Mouse (Mus musculus): Measurements from ENCODE around the gene Cenpe. TPM values are rescaled to one million over a fixed set of nuclear protein-coding genes. Genes with fewer than 3 reads are reported as not detected.

Cenpe gene
- total and polyA plus RNA-seq, 2 experiments from 2014 or later, result 3.9 to 7.1 TPM

- H3K27ac ChIP-seq, result no peak overlapping the region
- no peaks in the 10 kb centered on the region for H3K4me1 ChIP-seq (ENCODE audit: insufficient read depth, low read length)
- DNase-seq (ENCODE audit: low spot score), result peak; percentile 88
- TF ChIP-seq CTCF (IDR thresholded peaks at IDR 0.05; ENCODE audit: low read depth), result peak; percentile 92
- H3K36me3 ChIP-seq (ENCODE audit: insufficient read depth, low read length), result no peaks in the 10 kb centered on the region
- H3K4me2 ChIP-seq (ENCODE audit: low read depth, low read length), result no peak overlapping the region
- no peak overlapping the region for H3K4me3 ChIP-seq (ENCODE audit: low read length)
- no peak overlapping the region for H3K9ac ChIP-seq (replicated peaks; ENCODE audit: low read length)
- H3K9me3 ChIP-seq (ENCODE audit: low read length), result no peaks in the 10 kb centered on the region
- WGBS, result 99% methylated on average over 7 of the region's 7 CpGs
- H3K27me3 ChIP-seq (ENCODE audit: insufficient read depth, low read length), result no peaks in the 10 kb centered on the region
- ATAC-seq, result peak; percentile 87
Observed at GRCm38 (mm10) chr3:135290249-135290894, 78.0 kb downstream of the Cenpe start.

- Histone ChIP-seq H3K9ac (replicated peaks; ENCODE audit: low read length) (no peak overlapping the region), H3K4me3 (ENCODE audit: low read length) (no peak overlapping the region), H3K36me3 (ENCODE audit: insufficient read depth, low read length) (no peaks in the 10 kb centered on the region), H3K27ac (no peak overlapping the region), H3K4me1 (ENCODE audit: insufficient read depth, low read length) (no peaks in the 10 kb centered on the region), H3K9me3 (ENCODE audit: low read length) (no peaks in the 10 kb centered on the region), H3K27me3 (ENCODE audit: insufficient read depth, low read length) (no peaks in the 10 kb centered on the region), H3K4me2 (ENCODE audit: low read depth, low read length) (no peak overlapping the region)
- ATAC-seq, result no peak
- peak; percentile 14 for DNase-seq (ENCODE audit: low spot score)
- 44% methylated on average over 7 of the region's 7 CpGs for WGBS
- TF ChIP-seq CTCF (IDR thresholded peaks at IDR 0.05; ENCODE audit: low read depth), result no peak
Observed at GRCm38 (mm10) chr3:135293703-135294102, 81.4 kb downstream of the Cenpe start.

GRCm38 (mm10) chr3:135295559-135295958 lies 83.2 kb downstream of the Cenpe start:
- TF ChIP-seq CTCF (IDR thresholded peaks at IDR 0.05; ENCODE audit: low read depth), result no peak
- H3K36me3 ChIP-seq (ENCODE audit: insufficient read depth, low read length), result no peaks in the 10 kb centered on the region
- 66% methylated on average over 1 of the region's 1 CpGs for WGBS

GRCm38 (mm10) chr3:135298560-135298959 lies 86.2 kb downstream of the Cenpe start:
- no peak for TF ChIP-seq CTCF (IDR thresholded peaks at IDR 0.05; ENCODE audit: low read depth)
- Histone ChIP-seq H3K36me3 (ENCODE audit: insufficient read depth, low read length) (no peaks in the 10 kb centered on the region), H3K4me2 (ENCODE audit: low read depth, low read length) (no peak overlapping the region), H3K4me1 (ENCODE audit: insufficient read depth, low read length) (no peaks in the 10 kb centered on the region), H3K9me3 (ENCODE audit: low read length) (no peaks in the 10 kb centered on the region), H3K4me3 (ENCODE audit: low read length) (no peak overlapping the region), H3K27me3 (ENCODE audit: insufficient read depth, low read length) (no peaks in the 10 kb centered on the region), H3K9ac (replicated peaks; ENCODE audit: low read length) (no peak overlapping the region), H3K27ac (no peak overlapping the region)
- ATAC-seq (no peak), DNase-seq (ENCODE audit: low spot score) (no peak)
- WGBS, result 82% methylated on average over 3 of the region's 3 CpGs

More at GRCm38 (mm10) chr3:135295559-135295958, 83.2 kb downstream of the Cenpe start:
- H3K27me3 ChIP-seq (ENCODE audit: insufficient read depth, low read length), result no peaks in the 10 kb centered on the region
- no peak overlapping the region for H3K27ac ChIP-seq
- no peaks in the 10 kb centered on the region for H3K9me3 ChIP-seq (ENCODE audit: low read length)
- ATAC-seq, result no peak
- no peak for DNase-seq (ENCODE audit: low spot score)
- H3K4me1 ChIP-seq (ENCODE audit: insufficient read depth, low read length), result no peaks in the 10 kb centered on the region
- no peak overlapping the region for H3K4me2 ChIP-seq (ENCODE audit: low read depth, low read length)
- no peak overlapping the region for H3K4me3 ChIP-seq (ENCODE audit: low read length)
- no peak overlapping the region for H3K9ac ChIP-seq (replicated peaks; ENCODE audit: low read length)

- ATAC-seq (0 out of 2 replicates have a peak, but pooled peaks have one; percentile 29), DNase-seq (ENCODE audit: low spot score) (peak; percentile 39)
- Histone ChIP-seq H3K4me3 (ENCODE audit: low read length) (no peak overlapping the region), H3K36me3 (ENCODE audit: insufficient read depth, low read length) (no peaks in the 10 kb centered on the region), H3K27ac (no peak overlapping the region), H3K4me1 (ENCODE audit: insufficient read depth, low read length) (no peaks in the 10 kb centered on the region), H3K9me3 (ENCODE audit: low read length) (no peaks in the 10 kb centered on the region), H3K27me3 (ENCODE audit: insufficient read depth, low read length) (no peaks in the 10 kb centered on the region), H3K4me2 (ENCODE audit: low read depth, low read length) (no peak overlapping the region), H3K9ac (replicated peaks; ENCODE audit: low read length) (no peak overlapping the region)
- WGBS, result 44% methylated on average over 6 of the region's 6 CpGs
- no peak for TF ChIP-seq CTCF (IDR thresholded peaks at IDR 0.05; ENCODE audit: low read depth)
Observed at GRCm38 (mm10) chr3:135300081-135300480, 87.7 kb downstream of the Cenpe start.

- Histone ChIP-seq H3K27ac (no peak overlapping the region), H3K27me3 (ENCODE audit: insufficient read depth, low read length) (no peaks in the 10 kb centered on the region), H3K9me3 (ENCODE audit: low read length) (no peaks in the 10 kb centered on the region), H3K4me3 (ENCODE audit: low read length) (no peak overlapping the region), H3K36me3 (ENCODE audit: insufficient read depth, low read length) (no peaks in the 10 kb centered on the region), H3K4me2 (ENCODE audit: low read depth, low read length) (no peak overlapping the region), H3K4me1 (ENCODE audit: insufficient read depth, low read length) (0 out of 2 replicates have a peak, but pooled peaks cover 5% of the 10 kb centered on the region), H3K9ac (replicated peaks; ENCODE audit: low read length) (no peak overlapping the region)
- TF ChIP-seq CTCF (IDR thresholded peaks at IDR 0.05; ENCODE audit: low read depth), result no peak
- 22% methylated on average over 6 of the region's 6 CpGs for WGBS
- ATAC-seq, result no peak
- DNase-seq (ENCODE audit: low spot score), result no peak
Observed at GRCm38 (mm10) chr3:135304060-135304459, 91.7 kb downstream of the Cenpe start.

GRCm38 (mm10) chr3:135304566-135304965 lies 92.2 kb downstream of the Cenpe start:
- Histone ChIP-seq H3K27ac (no peak overlapping the region), H3K27me3 (ENCODE audit: insufficient read depth, low read length) (no peaks in the 10 kb centered on the region), H3K9ac (replicated peaks; ENCODE audit: low read length) (no peak overlapping the region), H3K9me3 (ENCODE audit: low read length) (no peaks in the 10 kb centered on the region), H3K4me2 (ENCODE audit: low read depth, low read length) (no peak overlapping the region), H3K4me1 (ENCODE audit: insufficient read depth, low read length) (0 out of 2 replicates have a peak, but pooled peaks cover 5% of the 10 kb centered on the region), H3K36me3 (ENCODE audit: insufficient read depth, low read length) (no peaks in the 10 kb centered on the region), H3K4me3 (ENCODE audit: low read length) (no peak overlapping the region)
- no peak for TF ChIP-seq CTCF (IDR thresholded peaks at IDR 0.05; ENCODE audit: low read depth)
- DNase-seq (ENCODE audit: low spot score) (no peak), ATAC-seq (no peak)
- WGBS, result 20% methylated on average over 9 of the region's 9 CpGs

Measured in hindbrain, postnatal 0 days (tissue).